Mouse (Mus musculus): Measurements from ENCODE around the gene Prkcg. TPM values are rescaled to one million over a fixed set of nuclear protein-coding genes. Genes with fewer than 3 reads are reported as not detected.
A peak's percentile ranks its signal among the peaks of the same experiment; 100 is the strongest.
"Not testable (repeated sequence)": the region's sequence is repeated elsewhere in the genome, so short reads cannot be mapped to it uniquely, and the experiment has no call there.

The Prkcg gene
- polyA plus RNA-seq, 1 experiment from 2014 or later = 0.35 TPM

GRCm38 (mm10) chr7:3276781-3277180, 12.2 kb upstream of the Prkcg start:
- not testable (repeated sequence) for H3K27me3 ChIP-seq (ENCODE audit: insufficient read depth, poor library complexity, severe bottlenecking); DNase-seq (ENCODE audit: low spot score); H3K9me3 ChIP-seq; H3K4me3 ChIP-seq; H3K36me3 ChIP-seq; H3K27ac ChIP-seq
- peaks cover 16% of the 10 kb centered on the region for H3K4me1 ChIP-seq
- WGBS = 64% methylated on average over 4 of the region's 4 CpGs

- no peak overlapping the region for H3K4me3 ChIP-seq
- no peaks in the 10 kb centered on the region for H3K9me3 ChIP-seq
- H3K36me3 ChIP-seq = no peaks in the 10 kb centered on the region
- peaks cover 16% of the 10 kb centered on the region for H3K4me1 ChIP-seq
- no peak for DNase-seq (ENCODE audit: low spot score)
- H3K27me3 ChIP-seq (ENCODE audit: insufficient read depth, poor library complexity, severe bottlenecking) = no peaks in the 10 kb centered on the region
- WGBS = 66% methylated on average over 5 of the region's 5 CpGs
- H3K27ac ChIP-seq = peak overlapping the region; percentile 56; the same call in 1 of the 2 replicates
Measured at GRCm38 (mm10) chr7:3280080-3280653, 8.8 kb upstream of the Prkcg start.

DNA sequence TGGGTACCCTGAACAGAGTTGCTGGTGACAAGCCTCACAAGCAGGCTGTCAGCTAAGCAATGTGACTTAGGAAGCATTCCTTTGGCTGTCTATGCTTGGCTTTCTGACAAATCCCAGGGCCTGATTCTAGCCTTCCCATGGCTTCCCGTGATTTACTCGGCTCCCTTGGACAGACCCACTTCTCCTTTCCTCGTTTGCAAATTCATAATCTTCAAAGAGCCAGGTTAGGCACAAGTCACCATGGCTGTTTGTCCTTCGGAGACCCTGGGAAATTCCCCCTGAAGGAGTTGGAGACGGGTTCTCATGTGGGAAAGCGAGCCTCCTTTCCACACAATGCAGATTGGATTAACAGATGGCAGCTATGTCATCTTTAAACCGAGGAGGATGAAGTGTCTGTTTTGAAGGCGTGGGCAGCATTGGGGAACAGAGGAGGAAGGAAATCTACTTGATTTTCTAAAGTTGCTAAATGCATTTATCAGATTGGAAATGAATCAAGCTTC, 8.3 kb upstream of the Prkcg start:
- H3K27ac ChIP-seq = peak overlapping the region; percentile 56; the same call in 1 of the 2 replicates
- no peak for DNase-seq (ENCODE audit: low spot score)
- WGBS = 23% methylated on average over 8 of the region's 8 CpGs
- H3K9me3 ChIP-seq = no peaks in the 10 kb centered on the region
- H3K36me3 ChIP-seq = no peaks in the 10 kb centered on the region
- no peak overlapping the region for H3K4me3 ChIP-seq
- H3K27me3 ChIP-seq (ENCODE audit: insufficient read depth, poor library complexity, severe bottlenecking) = no peaks in the 10 kb centered on the region
- H3K4me1 ChIP-seq = peaks cover 16% of the 10 kb centered on the region

DNA sequence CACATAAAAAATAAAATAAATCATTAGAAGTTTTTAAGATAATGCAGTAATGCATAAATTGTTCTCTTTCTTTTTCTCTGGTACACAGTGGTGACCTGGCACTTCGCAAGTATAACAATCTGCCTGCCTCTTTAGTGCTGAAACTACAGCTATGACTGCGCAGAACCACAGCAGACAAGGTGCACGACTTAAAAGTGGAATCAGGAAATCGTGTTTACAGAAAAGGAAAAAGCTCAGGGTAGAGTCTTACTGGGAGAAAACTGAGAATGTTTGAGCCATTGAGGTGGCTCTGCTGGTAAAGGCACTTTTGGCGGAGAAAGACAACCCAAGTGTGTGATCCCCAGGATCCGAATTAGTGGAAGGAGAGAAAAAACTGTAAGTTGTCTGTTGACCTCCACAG, 7.2 kb upstream of the Prkcg start:
- Histone ChIP-seq H3K4me1 (peaks cover 16% of the 10 kb centered on the region), H3K36me3 (no peaks in the 10 kb centered on the region), H3K27me3 (ENCODE audit: insufficient read depth, poor library complexity, severe bottlenecking) (no peaks in the 10 kb centered on the region), H3K9me3 (no peaks in the 10 kb centered on the region), H3K27ac (no peak overlapping the region), H3K4me3 (no peak overlapping the region)
- 79% methylated on average over 6 of the region's 6 CpGs for WGBS
- DNase-seq (ENCODE audit: low spot score) = no peak

GRCm38 (mm10) chr7:3283081-3283875, 5.7 kb upstream of the Prkcg start:
- no peak for DNase-seq (ENCODE audit: low spot score)
- Histone ChIP-seq H3K36me3 (no peaks in the 10 kb centered on the region), H3K27me3 (ENCODE audit: insufficient read depth, poor library complexity, severe bottlenecking) (no peaks in the 10 kb centered on the region), H3K9me3 (no peaks in the 10 kb centered on the region), H3K4me1 (peaks cover 12% of the 10 kb centered on the region), H3K4me3 (no peak overlapping the region), H3K27ac (no peak overlapping the region)
- WGBS = 82% methylated on average over 11 of the region's 11 CpGs

DNA sequence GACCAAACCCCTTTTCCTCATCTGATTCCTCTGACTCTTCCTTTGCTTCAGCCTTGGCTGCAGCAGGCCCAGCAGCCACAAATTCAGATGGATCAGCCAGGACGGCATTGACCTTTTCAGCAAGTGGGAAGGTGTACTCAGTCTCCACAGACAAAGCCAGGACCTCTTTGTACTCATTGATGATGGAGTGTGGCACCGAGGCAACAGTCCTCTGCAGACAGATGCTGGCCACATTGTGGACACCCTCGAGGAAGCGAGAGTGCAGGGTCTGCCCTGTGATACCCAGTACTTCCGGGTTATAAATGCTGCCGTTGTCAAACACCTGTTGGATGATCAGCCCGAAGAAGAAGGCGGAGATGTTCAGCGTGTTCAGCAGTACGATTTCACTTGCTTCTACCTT, 4.4 kb upstream of the Prkcg start:
- WGBS = 81% methylated on average over 10 of the region's 10 CpGs
- peaks cover 12% of the 10 kb centered on the region for H3K4me1 ChIP-seq
- no peak overlapping the region for H3K4me3 ChIP-seq
- no peak for DNase-seq (ENCODE audit: low spot score)
- H3K36me3 ChIP-seq = no peaks in the 10 kb centered on the region
- no peak overlapping the region for H3K27ac ChIP-seq
- no peaks in the 10 kb centered on the region for H3K27me3 ChIP-seq (ENCODE audit: insufficient read depth, poor library complexity, severe bottlenecking)
- no peaks in the 10 kb centered on the region for H3K9me3 ChIP-seq

DNA sequence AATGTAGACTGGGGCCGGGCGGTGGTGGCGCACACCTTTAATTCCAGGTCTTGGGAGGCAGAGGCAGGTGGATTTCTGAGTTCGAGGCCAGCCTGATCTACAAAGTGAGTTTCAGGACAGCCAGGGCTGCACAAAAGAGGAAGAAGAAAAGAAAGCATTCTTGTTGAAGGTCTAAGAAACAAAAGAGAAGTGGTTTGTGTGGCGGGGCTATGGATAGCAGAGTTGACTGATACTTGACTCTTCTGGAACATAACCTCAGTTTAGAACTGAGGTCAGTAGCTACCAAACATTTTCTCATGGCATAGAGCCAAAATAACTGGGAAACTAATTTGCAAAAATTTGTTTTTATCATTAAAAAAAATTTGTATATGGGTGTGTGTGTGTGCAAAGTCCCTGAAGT, 2.9 kb upstream of the Prkcg start:
- 88% methylated on average over 5 of the region's 5 CpGs for WGBS
- no peaks in the 10 kb centered on the region for H3K27me3 ChIP-seq (ENCODE audit: insufficient read depth, poor library complexity, severe bottlenecking)
- no peak overlapping the region for H3K27ac ChIP-seq
- H3K4me3 ChIP-seq = no peak overlapping the region
- no peak for DNase-seq (ENCODE audit: low spot score)
- no peaks in the 10 kb centered on the region for H3K36me3 ChIP-seq
- peaks cover 7% of the 10 kb centered on the region for H3K4me1 ChIP-seq
- no peaks in the 10 kb centered on the region; the same call in 1 of the 2 replicates for H3K9me3 ChIP-seq

DNA sequence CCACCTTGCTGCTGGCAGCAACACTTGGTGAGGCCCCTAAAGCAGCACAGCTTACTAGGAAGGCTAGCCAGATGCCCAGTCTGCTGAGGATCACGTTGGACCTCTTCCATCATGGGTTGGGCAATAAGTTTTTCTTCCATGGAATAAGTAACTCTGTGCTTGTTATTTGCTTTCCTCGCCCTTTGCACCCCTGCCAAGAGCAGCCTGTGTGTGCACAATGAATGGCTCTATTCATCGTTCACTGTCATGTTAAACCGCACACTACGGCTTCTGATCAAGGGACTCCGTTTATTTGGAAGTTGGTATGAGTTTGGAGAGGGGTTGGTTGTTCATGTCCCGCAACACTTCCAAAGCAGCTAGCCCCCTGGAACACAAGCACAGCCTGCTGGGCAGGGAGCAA, 1.8 kb upstream of the Prkcg start:
- Histone ChIP-seq H3K4me3 (no peak overlapping the region), H3K27me3 (ENCODE audit: insufficient read depth, poor library complexity, severe bottlenecking) (no peaks in the 10 kb centered on the region), H3K36me3 (no peaks in the 10 kb centered on the region), H3K9me3 (no peaks in the 10 kb centered on the region; the same call in 1 of the 2 replicates), H3K27ac (no peak overlapping the region), H3K4me1 (peaks cover 14% of the 10 kb centered on the region)
- 78% methylated on average over 7 of the region's 7 CpGs for WGBS
- DNase-seq (ENCODE audit: low spot score) = no peak

DNA sequence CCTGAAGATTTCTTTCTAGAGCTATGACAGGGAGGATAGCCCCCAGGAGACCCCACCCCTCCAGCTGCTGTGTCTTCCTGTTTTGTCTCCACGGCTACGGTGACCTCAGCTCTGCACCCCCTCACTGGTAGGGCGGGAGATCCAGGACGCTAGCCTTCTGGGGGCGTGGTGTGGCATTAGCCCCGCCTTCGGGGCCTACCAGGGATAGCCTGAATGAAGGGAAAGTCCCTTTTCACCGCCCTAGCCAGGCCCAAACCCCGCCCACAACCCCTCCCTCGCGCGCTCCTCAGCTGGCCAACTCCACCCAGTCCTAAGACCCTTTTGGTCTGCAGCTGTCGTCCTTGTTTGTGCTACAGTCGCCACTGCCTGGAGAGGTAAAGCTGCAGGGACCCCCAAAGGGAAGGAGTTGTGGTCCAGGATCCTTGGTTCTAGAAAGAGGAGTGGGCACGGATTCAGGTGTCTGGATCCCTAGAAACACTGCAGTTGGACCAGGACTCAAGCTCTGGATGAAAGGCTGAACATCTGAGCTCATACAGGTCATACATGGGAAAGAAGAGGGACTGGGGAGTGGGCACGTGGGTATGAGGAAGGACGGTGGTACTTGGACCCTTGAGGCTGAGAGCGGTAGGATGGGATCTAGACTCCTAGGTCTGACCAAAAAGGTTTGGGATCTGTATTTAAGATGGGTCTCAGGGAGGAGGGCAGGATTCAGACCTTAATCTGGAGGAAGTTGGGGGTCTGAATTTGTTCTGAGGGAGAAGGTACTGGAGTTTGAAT, 1.5 kb downstream of the Prkcg start:
- peak overlapping the region; percentile 68 for H3K4me3 ChIP-seq
- peak overlapping the region; percentile 93 for H3K27ac ChIP-seq

GRCm38 (mm10) chr7:3291197-3291596, 2.2 kb downstream of the Prkcg start:
- peak overlapping the region; percentile 93 for H3K27ac ChIP-seq
- peak; percentile 86 for DNase-seq (ENCODE audit: low spot score)
- peak overlapping the region; percentile 68 for H3K4me3 ChIP-seq
- H3K27me3 ChIP-seq (ENCODE audit: insufficient read depth, poor library complexity, severe bottlenecking) = no peaks in the 10 kb centered on the region
- peaks cover 32% of the 10 kb centered on the region for H3K4me1 ChIP-seq
- WGBS = 12% methylated on average over 6 of the region's 6 CpGs
- H3K36me3 ChIP-seq = peaks cover 24% of the 10 kb centered on the region
- no peaks in the 10 kb centered on the region; the same call in 1 of the 2 replicates for H3K9me3 ChIP-seq

More for the DNA sequence above, 1.5 kb downstream of the Prkcg start:
- Histone ChIP-seq H3K27me3 (ENCODE audit: insufficient read depth, poor library complexity, severe bottlenecking) (no peaks in the 10 kb centered on the region), H3K4me1 (peaks cover 31% of the 10 kb centered on the region), H3K36me3 (peaks cover 17% of the 10 kb centered on the region), H3K9me3 (no peaks in the 10 kb centered on the region; the same call in 1 of the 2 replicates)
- under 1% methylated on average over 18 of the region's 18 CpGs for WGBS
- peak; percentile 99 for DNase-seq (ENCODE audit: low spot score)

GRCm38 (mm10) chr7:3291764-3292163, 2.8 kb downstream of the Prkcg start:
- H3K4me3 ChIP-seq = peak overlapping the region; percentile 68
- H3K36me3 ChIP-seq = peaks cover 30% of the 10 kb centered on the region
- H3K9me3 ChIP-seq = no peaks in the 10 kb centered on the region; the same call in 1 of the 2 replicates
- no peak for DNase-seq (ENCODE audit: low spot score)
- H3K27me3 ChIP-seq (ENCODE audit: insufficient read depth, poor library complexity, severe bottlenecking) = no peaks in the 10 kb centered on the region
- H3K27ac ChIP-seq = peak overlapping the region; percentile 93
- 51% methylated on average over 3 of the region's 3 CpGs for WGBS
- H3K4me1 ChIP-seq = peaks cover 34% of the 10 kb centered on the region

GRCm38 (mm10) chr7:3292271-3292670, 3.3 kb downstream of the Prkcg start:
- not testable (repeated sequence) for H3K27me3 ChIP-seq (ENCODE audit: insufficient read depth, poor library complexity, severe bottlenecking); DNase-seq (ENCODE audit: low spot score); H3K9me3 ChIP-seq
- Histone ChIP-seq H3K27ac (peak overlapping the region; percentile 93), H3K4me1 (peaks cover 39% of the 10 kb centered on the region), H3K36me3 (peaks cover 35% of the 10 kb centered on the region), H3K4me3 (peak overlapping the region; percentile 68)
- WGBS = 64% methylated on average over 12 of the region's 12 CpGs

Measured in heart, embryonic 10.5 days (tissue).